Mouse (Mus musculus) thymus, postnatal 14 days (tissue): Measurements from ENCODE around the gene Tspan1.

Experiments used
- DNase-seq: peaks from one replicate; pipeline ENCODE4 v3.0.0; 2021

Tspan1 gene

DNA sequence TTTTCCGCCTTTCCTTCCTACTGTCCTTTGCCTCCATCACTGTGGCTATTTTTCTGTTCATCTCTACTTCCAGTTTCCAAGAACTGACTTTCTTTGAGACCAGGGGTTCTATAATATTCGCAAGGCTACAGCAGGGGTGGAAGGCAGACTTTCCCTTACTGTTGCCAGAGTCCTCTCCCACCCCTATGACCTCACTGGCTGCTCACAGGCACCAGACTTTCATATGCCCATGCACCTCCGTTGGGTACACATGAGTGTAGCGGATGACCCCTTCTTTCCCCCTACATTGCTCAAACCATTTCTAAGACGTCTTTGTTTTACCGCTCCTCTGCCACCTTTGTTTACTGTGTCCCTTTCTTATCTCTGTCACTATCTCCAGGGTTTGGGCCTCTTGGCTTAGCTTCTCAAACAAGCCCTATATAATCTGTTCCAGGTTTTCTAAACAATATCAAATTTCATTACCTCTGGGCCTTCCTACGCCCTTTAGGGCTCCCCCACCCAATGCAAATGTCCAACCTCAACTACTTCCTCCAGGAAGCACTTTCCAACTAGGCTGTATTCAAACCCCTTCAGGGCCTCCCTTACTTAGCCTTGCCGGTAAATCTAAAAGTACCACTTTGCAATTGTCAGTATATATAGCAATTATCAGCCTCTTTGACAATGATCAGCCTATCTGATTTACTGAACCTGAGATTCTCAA is 1.5 kb downstream of the Tspan1 start:
- no peak for DNase-seq

DNA sequence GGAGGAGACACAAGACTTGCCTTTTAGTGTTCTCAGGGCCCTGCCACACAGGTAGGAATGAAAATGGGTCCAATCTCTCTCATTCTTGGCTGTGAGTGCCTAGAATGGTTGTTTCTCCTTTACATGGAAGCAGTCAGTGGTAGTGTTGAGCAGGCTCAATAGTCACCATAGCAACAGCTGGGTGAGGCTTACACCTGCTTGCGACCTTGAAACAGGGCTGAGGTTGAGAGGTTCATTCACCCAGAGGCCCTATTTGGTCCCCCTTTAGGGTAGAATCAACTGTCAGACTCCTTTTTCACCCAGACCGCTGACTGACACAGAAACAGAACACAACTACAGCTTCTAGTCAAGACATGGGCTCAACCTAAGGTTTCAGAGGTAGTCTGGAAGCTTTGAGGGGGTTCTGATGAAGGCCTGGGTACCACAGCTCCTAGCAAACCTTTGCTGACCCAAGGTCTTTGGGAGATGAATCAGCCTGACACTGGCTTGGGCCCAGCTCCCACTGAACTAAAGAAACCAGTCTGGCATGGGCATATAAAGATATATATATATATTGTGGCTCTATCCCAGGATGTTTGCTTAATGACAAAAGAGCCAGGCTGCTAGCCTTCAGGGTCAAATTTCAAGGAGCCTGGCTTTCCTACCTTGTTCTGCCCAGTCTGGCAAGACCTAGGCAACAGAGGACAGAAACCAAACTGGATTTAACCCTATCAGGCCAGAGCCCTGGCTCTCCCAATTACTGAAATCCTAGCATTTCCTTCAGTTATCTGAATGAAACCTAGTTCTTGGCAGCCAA is 2.4 kb downstream of the Tspan1 start:
- no peak for DNase-seq

DNA sequence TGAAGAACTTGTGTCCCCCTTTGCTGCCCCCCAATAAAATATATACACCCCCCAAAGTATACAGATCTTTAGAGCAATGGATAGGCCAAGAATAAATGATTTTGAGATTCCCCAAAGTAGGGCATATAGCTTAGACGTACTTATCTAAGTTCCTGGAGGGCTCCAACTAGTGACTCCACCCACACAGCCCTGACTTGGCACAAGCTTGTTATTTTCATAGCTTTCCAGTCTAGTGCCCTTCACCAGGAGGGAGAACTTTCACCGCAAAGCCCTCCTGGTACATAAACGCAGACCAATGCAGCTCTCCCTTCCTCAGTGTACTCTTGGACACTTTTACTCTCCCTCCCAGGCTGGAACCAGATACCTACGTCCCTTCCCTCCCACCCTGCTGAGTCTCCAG is 5.3 kb downstream of the Tspan1 start:
- DNase-seq, result no peak

DNA sequence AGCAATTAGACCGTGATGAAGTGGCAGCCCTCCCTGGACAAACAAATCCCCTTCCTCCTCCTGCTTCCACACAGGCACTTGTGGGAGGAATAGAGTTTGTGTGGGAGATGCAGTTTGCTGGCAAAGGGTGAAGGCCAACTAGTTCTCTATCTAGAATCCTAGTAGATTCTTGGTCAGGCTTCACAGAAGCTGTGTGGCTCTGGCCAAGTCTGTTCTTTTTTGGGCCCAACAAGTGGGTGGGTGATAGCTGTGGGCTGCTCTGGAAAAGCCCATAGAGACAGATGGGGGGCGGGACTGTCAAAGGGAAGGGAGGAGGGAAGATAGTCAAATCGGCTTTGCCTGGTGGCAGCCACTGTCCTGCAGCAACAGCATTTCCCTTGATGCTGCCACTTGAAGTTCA is 6.6 kb downstream of the Tspan1 start:
- no peak for DNase-seq

DNA sequence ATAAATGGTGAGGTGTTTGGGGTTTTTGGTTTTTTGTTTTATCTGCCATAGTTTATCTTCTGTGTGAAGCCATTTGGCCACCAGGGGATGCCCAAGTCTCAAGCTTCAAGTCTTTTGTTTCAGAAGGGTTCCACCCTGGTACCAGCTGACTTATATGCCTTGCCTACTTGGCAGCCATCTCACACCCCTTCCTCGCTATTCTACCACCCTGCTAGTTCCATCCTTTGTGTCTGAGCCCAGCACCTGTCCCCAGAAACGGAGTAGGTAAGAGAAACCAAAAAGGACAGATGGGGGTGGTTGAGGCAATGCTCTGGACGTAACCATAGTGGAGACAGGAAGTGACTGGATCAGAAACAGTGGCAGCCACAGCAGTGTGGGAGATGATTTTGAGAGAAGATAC is 7.5 kb downstream of the Tspan1 start:
- DNase-seq, result peak; percentile 67

DNA sequence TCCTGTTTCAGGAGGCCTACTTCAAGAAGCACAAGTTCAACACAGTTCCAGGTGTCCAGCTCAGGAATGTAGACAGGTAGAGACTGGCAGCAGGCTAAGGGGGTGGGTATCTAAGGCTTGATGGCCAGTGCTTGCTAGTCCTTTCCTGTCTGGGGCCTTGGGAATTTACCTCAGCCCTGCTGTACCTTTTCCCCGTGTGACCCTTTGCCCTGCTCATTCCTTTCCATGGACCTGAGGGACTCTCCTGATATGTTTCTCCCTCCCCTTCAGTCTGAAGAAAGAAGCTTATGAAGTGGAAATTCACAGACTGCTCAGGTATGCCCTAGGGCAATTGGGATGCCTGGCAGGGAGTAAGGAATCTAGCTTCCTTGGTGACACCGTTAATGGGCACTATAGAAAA is 9.5 kb downstream of the Tspan1 start:
- no peak for DNase-seq

DNA sequence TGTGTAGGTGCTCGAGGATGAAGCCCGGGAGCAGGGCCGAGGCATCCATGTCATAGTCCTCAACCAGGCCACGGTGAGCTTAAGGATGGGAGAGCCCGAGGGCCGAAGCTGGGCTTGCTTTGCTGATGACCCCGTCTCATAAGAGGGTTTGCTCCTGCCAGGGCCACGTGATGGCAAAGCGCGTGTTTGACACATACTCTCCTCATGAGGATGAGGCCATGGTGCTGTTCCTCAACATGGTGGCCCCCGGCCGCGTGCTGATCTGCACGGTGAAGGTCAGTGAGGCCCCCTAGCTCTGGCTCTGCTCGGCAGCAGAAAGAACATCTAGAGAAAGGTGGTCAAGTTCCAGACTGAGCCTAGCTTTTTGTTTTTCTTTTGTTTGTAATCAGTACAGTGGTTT is 14.7 kb downstream of the Tspan1 start:
- DNase-seq, result no peak

DNA sequence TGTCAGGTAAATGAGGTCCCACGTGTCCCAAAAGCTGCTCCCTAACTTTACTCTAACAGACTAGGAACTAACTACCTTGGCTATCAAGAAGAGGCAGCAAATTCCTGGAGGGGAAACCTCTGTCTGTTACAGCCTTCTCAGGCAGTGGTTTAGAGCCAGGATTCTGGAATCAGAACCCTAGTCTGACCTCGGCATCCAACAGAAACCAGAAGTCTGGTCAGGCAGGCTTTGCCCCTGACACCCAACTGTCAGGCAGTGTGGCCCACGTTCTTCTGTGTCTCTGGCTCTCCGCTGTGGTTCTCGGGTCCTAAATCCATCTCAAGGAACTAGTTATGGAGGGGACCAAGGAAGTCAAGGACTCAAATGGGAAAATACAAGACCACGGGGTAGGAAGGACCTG is 16.2 kb downstream of the Tspan1 start, which contains the start of gene Lurap1:
Gene Lurap1 (minus strand): TSS at position 101 of the 400 bp plus-strand sequence.
- DNase-seq, result no peak

DNA sequence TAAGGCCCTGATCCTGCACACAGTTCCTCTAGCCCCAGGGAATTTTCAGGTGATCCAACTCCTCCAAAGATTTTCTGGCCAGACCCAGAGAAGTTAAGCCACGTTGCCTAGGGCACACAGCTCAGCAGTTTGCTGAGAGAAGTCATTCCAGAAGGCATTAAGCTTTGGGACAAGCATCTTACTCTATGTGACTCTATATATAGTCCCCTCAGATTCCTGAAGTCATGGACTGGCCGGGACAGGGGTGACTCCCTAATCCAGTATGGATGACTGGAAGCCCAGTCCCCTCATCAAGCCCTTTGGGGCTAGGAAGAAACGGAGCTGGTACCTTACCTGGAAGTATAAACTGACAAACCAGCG is 16.6 kb downstream of the Tspan1 start:
- DNase-seq, result no peak

DNA sequence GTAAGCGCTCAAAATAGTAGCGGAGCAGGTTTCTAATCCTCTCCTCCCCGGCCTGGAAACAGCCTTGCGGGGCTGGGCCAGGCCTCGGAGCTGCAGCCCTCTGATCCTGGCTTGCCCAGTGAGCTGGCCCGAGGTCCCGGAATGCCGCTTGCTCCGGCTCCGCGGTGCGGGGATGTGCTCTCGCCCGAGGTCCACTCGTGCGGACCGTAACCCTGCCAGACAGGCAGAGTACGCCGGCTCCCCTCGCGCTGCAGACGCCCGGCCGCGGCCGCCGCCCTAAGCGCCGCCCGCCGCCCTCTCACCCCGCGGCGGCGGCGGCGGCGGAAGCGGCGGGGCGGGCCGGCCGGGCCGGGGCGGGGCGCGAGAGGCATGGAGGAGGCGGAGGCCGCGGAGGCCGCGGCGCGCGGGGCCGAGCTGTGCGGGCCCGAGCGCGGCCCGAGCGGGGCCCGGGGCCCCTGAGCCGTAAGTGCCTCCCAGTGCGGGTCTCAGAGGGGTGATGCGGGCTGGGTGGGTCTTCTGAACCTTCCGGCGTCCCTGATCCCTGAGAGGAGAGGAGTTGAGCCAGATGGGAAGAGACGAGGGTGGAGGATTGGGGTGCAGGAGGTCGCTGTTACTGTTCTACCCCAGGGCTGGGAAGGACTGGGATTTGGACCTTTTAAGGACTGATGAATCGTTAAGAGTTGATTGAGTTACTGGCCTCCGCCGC is 17.1 kb downstream of the Tspan1 start:
- DNase-seq, result peak; percentile 80

DNA sequence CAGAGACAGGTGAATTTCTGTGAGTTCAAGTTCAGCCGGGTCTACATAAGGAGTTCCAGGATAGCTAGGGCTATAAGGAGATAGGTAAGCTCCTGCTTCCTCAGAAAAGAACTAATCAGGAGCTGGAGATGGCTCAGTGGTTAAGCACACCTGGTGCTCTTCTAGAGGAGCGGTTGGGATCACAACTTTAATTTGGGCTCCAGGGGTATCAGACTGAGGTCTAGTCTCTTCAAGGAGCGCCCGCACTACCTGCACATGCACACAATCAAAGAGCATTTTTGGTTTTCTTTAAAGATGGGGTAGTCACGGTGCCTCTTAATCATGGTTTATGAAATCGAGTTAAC is 17.6 kb downstream of the Tspan1 start:
- no peak for DNase-seq

DNA sequence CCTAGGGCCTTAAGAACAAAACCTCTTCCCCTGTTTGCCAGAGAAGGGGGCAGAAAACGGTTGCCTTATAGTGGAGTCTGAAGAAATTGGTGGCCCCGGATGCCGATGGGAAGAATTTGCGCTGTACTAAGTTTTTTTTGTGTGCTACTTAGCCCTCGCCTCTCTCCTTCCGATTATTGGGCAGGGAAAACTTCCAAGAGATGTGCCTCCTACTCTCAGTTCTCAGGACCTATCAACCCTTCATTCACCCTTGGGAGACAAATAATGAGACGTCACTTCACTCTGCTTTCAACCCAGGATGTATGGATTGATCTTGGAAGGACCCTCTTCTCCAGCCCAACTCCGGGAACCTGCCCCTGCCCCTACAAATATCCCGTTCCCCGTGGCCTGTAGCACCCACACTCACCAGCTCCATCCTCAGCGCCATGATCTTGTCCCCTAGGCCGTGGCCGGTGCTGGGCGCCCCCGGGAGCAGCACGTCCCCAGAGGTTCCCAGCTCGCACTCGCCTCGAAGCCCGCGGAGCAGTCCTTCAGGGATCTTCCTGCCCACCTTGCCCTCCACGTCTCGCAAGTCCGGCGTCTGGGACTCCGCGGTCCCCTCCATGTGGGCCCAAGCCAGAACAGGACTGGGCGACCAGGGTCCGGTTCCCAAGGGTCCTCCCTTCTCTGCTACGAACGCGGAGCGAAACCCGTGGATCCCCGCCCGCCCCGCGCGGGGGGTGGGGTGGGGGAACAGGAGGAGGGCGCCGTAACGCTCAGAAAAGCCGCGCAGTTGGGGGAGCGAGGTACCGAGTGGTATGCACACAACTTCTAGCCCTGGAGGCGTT is 23.3 kb downstream of the Tspan1 start:
- peak; percentile 77 for DNase-seq

DNA sequence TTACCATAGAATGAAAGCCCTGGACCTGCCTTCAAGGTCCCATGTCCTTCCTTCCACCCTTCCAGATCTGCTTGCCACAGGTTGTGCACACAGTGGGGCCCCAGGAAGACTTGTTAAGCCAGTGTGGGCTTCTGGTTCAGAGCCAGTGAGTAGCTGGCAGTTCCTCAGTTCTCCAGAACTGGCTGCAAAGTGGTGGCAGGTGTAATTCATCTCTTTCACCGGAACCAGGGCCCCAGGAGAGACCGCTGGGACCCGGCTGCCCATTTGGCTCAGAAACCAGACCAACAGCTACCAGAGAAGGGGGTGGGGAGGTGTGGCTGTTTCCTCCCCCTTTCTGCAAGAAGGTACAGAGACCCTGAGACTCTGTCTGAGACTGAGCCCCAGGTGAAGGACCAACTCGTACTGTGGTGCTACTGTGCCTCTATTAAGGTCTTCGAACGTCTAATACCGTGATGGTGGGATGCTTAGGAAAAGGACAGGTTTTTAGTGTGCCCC is 24.0 kb downstream of the Tspan1 start:
- no peak for DNase-seq

DNA sequence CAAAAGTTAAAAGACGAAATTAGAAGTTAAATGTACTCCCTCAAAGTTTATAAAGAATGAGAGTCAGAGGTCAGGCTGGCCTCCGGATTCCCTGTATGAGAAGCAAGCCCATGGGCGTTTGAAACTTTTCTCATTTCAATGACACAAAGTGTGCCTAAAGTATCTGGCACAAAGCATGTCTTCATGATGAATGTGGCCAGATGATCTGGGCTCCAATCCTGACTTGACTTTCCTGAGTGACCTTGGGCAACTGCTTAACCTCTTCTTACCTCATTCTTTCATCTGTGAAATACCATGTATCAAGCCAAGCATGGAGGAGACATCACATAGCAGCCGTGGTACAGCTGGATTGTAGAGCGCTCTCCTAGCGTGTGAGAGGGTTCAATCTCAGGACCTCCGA is 25.1 kb downstream of the Tspan1 start:
- DNase-seq, result no peak

DNA sequence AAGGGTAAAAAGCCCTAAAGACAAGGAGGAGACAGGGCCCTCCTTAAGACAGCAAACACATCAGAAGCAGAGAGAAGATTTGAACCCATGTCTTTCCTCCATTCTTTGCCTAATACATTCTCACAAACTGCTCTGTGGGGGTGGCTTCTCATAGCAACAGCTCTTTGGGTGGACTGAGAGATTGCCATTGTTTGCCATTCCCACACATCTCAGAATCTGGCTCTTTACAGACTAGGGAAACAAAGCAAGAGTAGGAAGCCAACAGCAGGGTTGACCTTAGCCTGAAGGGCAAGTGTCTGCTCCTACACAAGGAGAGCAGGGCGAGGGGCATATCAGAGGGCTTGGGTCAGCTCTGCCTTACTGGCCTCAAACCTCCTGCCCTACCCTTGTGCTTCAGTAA is 25.7 kb downstream of the Tspan1 start:
- DNase-seq, result no peak

DNA sequence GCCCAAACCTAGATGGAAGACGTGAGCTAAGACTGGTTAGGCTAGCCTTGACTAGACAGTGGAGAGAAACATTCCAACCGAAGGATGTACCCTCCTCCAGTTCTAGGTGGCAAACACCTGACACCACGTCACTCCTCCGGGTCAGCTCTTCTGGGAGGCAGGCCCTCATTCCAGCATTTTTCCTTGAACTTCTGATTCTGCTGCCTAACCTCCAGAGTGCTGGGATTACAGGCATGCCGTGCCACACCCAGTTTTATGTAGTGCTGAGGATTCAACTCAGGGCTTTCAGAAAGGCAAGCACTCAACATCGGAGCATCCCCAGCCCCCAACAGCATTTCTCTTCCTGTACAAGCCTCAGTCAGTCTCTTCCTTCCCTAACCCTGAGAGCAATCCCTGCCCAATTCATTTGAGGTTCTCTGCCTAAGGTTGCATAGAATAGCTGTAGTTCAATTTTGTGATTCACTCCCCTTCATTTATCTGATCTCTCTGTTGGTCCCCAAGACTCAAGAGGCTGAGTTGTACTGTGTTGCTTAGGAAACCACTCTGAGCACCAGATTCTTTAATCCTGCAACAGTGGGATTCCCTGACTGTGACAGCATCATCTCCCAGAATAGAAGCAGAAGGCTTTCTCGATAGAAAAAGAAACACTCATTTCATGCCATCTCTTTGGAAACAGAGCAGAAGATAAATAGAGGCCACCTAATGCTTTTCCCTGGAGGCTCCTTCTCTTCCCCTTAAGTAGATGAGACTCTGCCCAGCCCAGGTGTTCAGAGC is 26.4 kb downstream of the Tspan1 start:
- DNase-seq, result no peak

DNA sequence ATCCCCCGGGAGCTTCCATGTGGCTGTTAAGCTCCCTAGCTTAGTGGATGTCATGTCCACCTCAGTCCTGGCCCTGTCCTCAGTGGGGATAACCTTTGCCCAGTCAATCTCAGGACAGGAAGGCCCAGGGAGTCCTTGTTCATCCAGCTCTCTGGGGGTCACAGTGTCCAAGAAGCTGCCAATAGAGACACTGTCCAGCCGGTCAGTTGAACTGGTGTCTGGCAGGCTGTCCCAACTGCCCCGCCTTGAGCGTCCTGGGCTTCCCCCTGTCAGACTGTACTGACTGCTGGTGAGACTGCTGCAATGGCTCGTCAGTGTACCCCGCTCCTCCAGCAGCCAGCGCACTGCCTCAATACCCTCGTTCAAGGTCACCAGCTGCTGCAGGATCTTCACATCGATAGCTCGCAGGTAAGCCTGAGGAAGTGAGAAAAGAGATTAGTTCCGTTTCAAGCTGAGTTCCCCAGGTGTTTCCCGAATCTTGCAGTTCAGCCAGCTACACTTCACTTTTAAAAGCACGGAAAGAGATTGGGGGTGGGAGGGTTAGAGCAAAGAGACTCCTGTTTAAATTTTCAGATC is 29.9 kb downstream of the Tspan1 start:
- no peak for DNase-seq

DNA sequence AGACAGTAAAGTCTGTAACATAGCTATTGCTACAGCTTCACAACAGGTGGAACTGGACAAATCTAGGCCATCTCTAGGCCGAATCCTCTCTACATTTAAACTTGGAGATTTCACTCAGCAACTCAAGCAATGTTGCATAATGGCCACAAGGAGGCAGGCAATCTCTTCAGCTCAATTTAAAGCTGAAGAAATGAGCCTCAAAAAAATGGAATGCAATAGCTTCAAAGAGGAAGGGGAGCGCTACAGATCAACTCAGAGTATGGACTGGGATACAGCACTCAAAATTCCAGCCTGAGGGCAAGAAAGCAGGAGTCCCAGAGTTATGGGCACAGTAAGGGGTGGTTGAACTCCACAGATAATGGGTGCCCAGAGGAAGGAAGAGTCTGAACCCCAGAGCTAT is 32.4 kb downstream of the Tspan1 start:
- no peak for DNase-seq

DNA sequence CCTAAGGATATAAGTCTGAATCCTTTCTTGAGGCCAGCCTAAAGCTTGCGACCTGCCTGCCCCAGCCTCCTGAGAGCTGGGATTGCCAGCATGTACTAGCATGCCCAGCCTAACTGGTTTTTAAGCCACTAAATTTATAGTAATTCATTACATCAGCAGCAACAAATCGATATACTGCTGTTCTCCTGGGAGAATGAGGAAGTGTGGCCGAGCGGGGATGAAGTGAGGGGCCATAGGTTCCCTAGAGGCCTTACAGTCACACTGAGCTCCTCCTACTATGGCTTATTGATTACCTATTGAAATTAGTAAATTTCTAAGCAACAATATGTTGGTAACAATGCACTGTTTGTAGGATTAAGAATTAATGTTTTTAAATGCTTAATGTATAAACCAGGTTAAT is 34.3 kb downstream of the Tspan1 start:
- DNase-seq, result no peak

DNA sequence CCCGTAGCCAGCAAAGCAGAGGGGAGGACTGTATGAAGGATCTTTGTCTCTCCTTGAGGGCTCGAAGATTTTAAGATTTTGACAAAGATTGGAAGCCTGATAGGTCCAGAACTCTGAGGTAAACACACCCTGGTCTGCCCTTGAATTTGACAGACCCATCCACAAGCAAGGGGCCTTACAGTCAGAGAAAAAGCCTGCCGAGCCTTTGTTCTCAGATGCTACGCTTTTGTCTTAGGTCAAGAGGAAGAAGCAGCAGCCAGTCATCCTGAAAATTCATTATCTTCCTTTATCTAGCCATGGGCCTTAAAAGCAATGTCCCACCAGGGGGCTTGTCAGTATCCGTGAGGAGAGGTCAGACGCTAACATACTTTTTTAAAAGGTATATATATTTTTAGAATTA is 39.4 kb downstream of the Tspan1 start:
- no peak for DNase-seq

DNA sequence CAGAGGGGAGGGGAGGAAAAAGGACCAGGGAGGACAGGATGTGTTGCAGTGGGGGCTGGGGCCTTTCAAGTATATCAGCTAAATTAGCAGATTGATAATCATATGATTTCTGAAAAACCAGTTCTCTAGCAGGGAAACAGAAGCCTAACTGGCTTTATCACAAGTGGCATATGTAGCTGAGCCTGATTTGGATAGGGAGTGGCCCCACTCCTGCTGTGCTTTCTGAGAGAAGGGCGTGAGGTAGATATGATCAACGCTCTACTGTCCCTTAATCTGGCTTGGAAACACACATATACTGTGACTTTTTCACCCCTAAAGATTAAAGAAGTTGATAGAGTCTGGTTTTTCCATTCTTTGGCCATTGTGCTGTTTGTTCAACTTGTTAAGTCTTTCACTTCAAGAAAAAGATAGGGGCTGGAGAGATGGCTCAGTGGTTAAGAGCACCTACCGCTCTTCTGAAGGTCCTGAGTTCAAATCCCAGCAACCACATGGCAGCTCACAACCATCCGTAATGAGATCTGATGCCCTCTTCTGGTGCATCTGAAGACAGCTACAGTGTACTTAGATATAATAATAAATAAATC is 41.5 kb downstream of the Tspan1 start:
- no peak for DNase-seq
